Mouse (Mus musculus): ENCODE results near the gene Csrp2. TPM values are rescaled to one million over a fixed set of nuclear protein-coding genes. Genes with fewer than 3 reads are reported as not detected.

The Csrp2 gene
- total RNA-seq, 1 experiment = 252 TPM

DNA sequence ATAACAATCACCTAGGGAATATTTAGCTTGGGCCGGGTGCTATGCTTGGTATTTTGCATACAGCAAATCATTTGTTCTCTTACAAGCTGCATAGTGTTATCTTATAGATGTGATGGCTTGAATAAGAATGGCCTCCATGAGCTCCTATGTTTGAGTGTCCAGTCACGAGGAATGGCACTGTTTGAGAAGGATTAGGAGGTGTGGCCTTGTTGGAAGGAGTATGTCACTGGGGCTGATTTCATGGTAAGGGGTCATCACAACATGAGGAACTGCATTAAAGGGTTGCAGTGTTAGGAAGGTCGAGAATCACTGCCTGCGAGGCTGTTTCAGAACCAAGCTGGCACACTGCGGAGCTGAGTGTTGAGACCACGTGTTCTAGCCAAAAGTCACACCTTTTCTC is 2.1 kb upstream of the Csrp2 start:
- Histone ChIP-seq H3K4me3 (ENCODE audit: insufficient read depth in 1 of 2, low read depth in 1 of 2, low read length in 2 of 2, poor library complexity in 1 of 2, severe bottlenecking in 1 of 2) (no peak overlapping the region), H3K36me3 (ENCODE audit: control insufficient read depth, insufficient read depth, low read length, poor library complexity, severe bottlenecking) (no peaks in the 10 kb centered on the region), H3K9ac (ENCODE audit: insufficient read depth, low read depth, low read length, poor library complexity, severe bottlenecking) (no peak overlapping the region), H3K4me1 (ENCODE audit: control insufficient read depth in 2 of 2, insufficient read depth in 2 of 2, low read length in 2 of 2, poor library complexity in 1 of 2) (peaks cover 3 to 4% of the 10 kb centered on the region in 2 experiments), H3K9me3 (ENCODE audit: control insufficient read depth, insufficient read depth, low read depth, low read length) (peaks cover 6% of the 10 kb centered on the region), H3K27ac (ENCODE audit: insufficient read depth, low read depth, low read length, poor library complexity, severe bottlenecking) (no peak overlapping the region)
- TF ChIP-seq ZNF384 (IDR thresholded peaks at IDR 0.05; ENCODE audit: low read depth, low read length) = no peak
- TF ChIP-seq MAFK (IDR thresholded peaks at IDR 0.05; ENCODE audit: insufficient read depth, low read depth, low read length) = no peak
- TF ChIP-seq ZC3H11A (IDR thresholded peaks at IDR 0.05; ENCODE audit: borderline replicate concordance, low read depth, low read length) = no peak
- no peak for TF ChIP-seq HCFC1 (IDR thresholded peaks at IDR 0.05; ENCODE audit: borderline replicate concordance, insufficient read depth, low read length)
- no peak for TF ChIP-seq CHD2 (IDR thresholded peaks at IDR 0.05; ENCODE audit: low read depth, low read length)
- in situ Hi-C loops (cut with MboI; ENCODE audit: low sequenced_read_pairs in 2 of 2, unreplicated experiment in 2 of 2) = no loop called here
- DNase-seq (ENCODE audit: low read depth, low spot score) = no peak

DNA sequence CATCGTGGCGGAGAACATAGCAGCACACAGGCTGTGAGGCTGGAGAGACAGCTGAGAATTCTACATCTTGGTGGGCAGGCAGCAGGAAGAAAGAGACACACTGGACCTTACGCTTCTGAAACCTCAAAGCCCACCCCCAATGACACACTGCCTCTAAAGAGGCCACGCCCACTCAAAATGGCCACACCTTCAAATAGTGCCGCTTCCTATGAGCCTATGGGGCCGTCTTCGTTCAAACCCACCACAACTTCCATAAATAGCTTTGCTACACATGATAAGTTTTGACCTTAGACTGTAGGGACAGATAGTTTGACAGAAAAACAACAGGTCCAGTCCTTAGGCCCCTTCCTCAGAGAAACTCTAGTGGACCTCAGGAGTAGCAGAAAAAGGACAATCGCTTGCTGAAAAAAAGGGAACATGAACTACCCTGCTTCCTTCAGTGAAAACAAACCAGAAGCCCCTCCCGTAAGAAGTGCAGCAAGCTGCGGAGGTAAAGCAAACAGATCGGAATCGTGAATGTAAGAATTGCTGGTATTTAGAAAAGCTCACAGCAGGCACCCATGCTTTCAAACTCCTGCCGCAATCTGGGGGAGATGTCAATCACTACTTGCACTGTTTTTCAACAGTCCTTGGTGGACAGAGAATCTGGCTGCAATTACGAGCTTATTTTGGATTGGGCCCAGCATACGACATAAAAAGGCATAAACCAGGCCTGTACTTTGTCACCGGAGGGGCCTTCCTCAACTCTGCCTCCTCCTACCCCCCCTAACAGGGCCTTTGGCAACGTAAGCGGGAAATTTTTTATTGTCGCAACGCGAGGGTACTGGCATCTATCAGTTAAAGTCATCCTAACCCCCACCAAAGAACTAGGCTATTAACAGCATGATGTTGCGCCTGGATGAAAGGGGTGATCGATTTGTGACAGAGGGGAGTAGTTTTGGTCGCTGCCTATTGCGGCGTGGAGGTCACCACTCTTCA is 886 bp upstream of the Csrp2 start:
- Histone ChIP-seq H3K9me3 (ENCODE audit: control insufficient read depth, insufficient read depth, low read depth, low read length) (0 out of 2 replicates have a peak, but pooled peaks cover 2% of the 10 kb centered on the region), H3K36me3 (ENCODE audit: control insufficient read depth, insufficient read depth, low read length, poor library complexity, severe bottlenecking) (peaks cover 3% of the 10 kb centered on the region; the same call in 1 of the 2 replicates), H3K9ac (ENCODE audit: insufficient read depth, low read depth, low read length, poor library complexity, severe bottlenecking) (no peak overlapping the region), H3K4me3 (ENCODE audit: insufficient read depth in 1 of 2, low read depth in 1 of 2, low read length in 2 of 2, poor library complexity in 1 of 2, severe bottlenecking in 1 of 2) (0 out of 4 replicates have a peak overlapping the region, but pooled peaks of 1 of the 2 experiments have one; percentile 86), H3K4me1 (ENCODE audit: control insufficient read depth in 2 of 2, insufficient read depth in 2 of 2, low read length in 2 of 2, poor library complexity in 1 of 2) (peaks cover 4 to 5% of the 10 kb centered on the region in 2 experiments), H3K27ac (ENCODE audit: insufficient read depth, low read depth, low read length, poor library complexity, severe bottlenecking) (no peak overlapping the region)
- no peak for TF ChIP-seq MAFK (IDR thresholded peaks at IDR 0.05; ENCODE audit: insufficient read depth, low read depth, low read length)
- TF ChIP-seq ZC3H11A (IDR thresholded peaks at IDR 0.05; ENCODE audit: borderline replicate concordance, low read depth, low read length) = no peak
- no peak for TF ChIP-seq ZNF384 (IDR thresholded peaks at IDR 0.05; ENCODE audit: low read depth, low read length)
- TF ChIP-seq CHD2 (IDR thresholded peaks at IDR 0.05; ENCODE audit: low read depth, low read length) = no peak
- no peak for TF ChIP-seq HCFC1 (IDR thresholded peaks at IDR 0.05; ENCODE audit: borderline replicate concordance, insufficient read depth, low read length)
- DNase-seq (ENCODE audit: low read depth, low spot score) = no peak
- in situ Hi-C loops (cut with MboI; ENCODE audit: low sequenced_read_pairs in 2 of 2, unreplicated experiment in 2 of 2) = no loop called here

DNA sequence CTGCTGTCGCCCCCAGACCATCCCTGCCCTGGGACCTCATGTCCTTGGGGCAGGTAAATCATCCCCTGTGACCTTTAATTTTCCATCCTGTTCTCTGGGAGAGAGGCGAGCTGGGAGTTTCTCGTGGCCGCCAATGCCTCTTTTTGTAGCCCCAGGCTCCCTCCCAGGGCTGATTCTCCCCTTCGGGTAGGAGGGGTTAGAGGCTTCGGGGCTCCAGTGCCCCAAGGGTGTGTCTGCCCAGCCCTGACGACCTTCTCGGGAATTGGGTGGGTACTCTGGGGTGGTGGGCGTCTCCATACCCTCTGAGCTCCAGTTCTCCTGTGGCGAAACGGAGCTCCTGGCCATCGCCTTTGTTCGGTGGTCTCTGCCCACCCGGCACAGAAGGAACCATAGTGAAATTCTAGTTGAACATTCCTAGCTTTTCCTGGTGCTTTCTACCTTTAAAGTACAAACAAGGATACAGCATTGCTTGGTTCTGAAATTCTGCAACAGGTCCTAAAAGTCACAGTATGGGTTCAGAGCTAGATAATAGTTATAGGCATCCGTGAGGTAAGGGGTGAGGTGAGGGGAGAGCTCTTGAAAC is 870 bp downstream of the Csrp2 start:
- H3K4me1 ChIP-seq (ENCODE audit: control insufficient read depth in 2 of 2, insufficient read depth in 2 of 2, low read length in 2 of 2, poor library complexity in 1 of 2) = peaks cover 4 to 6% of the 10 kb centered on the region in 2 experiments
- no peak for TF ChIP-seq MAFK (IDR thresholded peaks at IDR 0.05; ENCODE audit: insufficient read depth, low read depth, low read length)
- no peak for TF ChIP-seq CHD2 (IDR thresholded peaks at IDR 0.05; ENCODE audit: low read depth, low read length)
- no peak for TF ChIP-seq ZNF384 (IDR thresholded peaks at IDR 0.05; ENCODE audit: low read depth, low read length)
- TF ChIP-seq HCFC1 (IDR thresholded peaks at IDR 0.05; ENCODE audit: borderline replicate concordance, insufficient read depth, low read length) = no peak
- no peak for TF ChIP-seq ZC3H11A (IDR thresholded peaks at IDR 0.05; ENCODE audit: borderline replicate concordance, low read depth, low read length)
- peak overlapping the region; percentile 78 for H3K9ac ChIP-seq (ENCODE audit: insufficient read depth, low read depth, low read length, poor library complexity, severe bottlenecking)
- peak overlapping the region; percentile 82 for H3K27ac ChIP-seq (ENCODE audit: insufficient read depth, low read depth, low read length, poor library complexity, severe bottlenecking)
- H3K36me3 ChIP-seq (ENCODE audit: control insufficient read depth, insufficient read depth, low read length, poor library complexity, severe bottlenecking) = peaks cover 3% of the 10 kb centered on the region; the same call in 1 of the 2 replicates
- H3K4me3 ChIP-seq (ENCODE audit: insufficient read depth in 1 of 2, low read depth in 1 of 2, low read length in 2 of 2, poor library complexity in 1 of 2, severe bottlenecking in 1 of 2) = peak overlapping the region; percentile 77 to 86
- peak; percentile 53 for DNase-seq (ENCODE audit: low read depth, low spot score)
- in situ Hi-C loops (cut with MboI; ENCODE audit: low sequenced_read_pairs in 2 of 2, unreplicated experiment in 2 of 2) = no loop called here
- 0 out of 2 replicates have a peak, but pooled peaks cover 2% of the 10 kb centered on the region for H3K9me3 ChIP-seq (ENCODE audit: control insufficient read depth, insufficient read depth, low read depth, low read length)

DNA sequence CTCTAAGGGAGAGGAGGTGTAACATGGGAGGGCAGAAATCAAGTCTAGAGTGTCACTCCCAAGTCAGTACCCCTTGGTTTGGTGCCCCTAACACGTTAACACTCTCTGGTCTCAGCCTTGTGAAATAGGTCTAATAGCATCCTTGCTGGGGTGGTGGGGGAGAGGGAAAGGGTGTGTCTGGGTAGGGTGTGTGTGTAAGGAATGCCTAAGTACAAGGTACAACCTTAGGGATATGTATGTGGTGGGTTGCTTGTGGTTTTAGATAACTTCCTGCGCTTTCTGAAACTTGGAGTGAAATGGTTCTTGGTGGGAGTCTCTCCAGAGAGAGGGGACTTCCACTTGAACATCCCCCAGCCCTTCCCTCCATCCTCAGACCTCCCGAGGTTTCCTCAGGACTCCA is 2.3 kb downstream of the Csrp2 start:
- in situ Hi-C loops (cut with MboI; ENCODE audit: low sequenced_read_pairs in 2 of 2, unreplicated experiment in 2 of 2) = no loop called here
- no peak for DNase-seq (ENCODE audit: low read depth, low spot score)
- TF ChIP-seq ZC3H11A (IDR thresholded peaks at IDR 0.05; ENCODE audit: borderline replicate concordance, low read depth, low read length) (no peak), ZNF384 (IDR thresholded peaks at IDR 0.05; ENCODE audit: low read depth, low read length) (no peak), CHD2 (IDR thresholded peaks at IDR 0.05; ENCODE audit: low read depth, low read length) (no peak), HCFC1 (IDR thresholded peaks at IDR 0.05; ENCODE audit: borderline replicate concordance, insufficient read depth, low read length) (no peak), MAFK (IDR thresholded peaks at IDR 0.05; ENCODE audit: insufficient read depth, low read depth, low read length) (no peak)
- Histone ChIP-seq H3K27ac (ENCODE audit: insufficient read depth, low read depth, low read length, poor library complexity, severe bottlenecking) (no peak overlapping the region), H3K4me3 (ENCODE audit: insufficient read depth in 1 of 2, low read depth in 1 of 2, low read length in 2 of 2, poor library complexity in 1 of 2, severe bottlenecking in 1 of 2) (peak overlapping the region; percentile 7 to 11; a peak in 1 of 4 replicates), H3K9me3 (ENCODE audit: control insufficient read depth, insufficient read depth, low read depth, low read length) (0 out of 2 replicates have a peak, but pooled peaks cover 2% of the 10 kb centered on the region), H3K36me3 (ENCODE audit: control insufficient read depth, insufficient read depth, low read length, poor library complexity, severe bottlenecking) (peaks cover 3% of the 10 kb centered on the region; the same call in 1 of the 2 replicates), H3K9ac (ENCODE audit: insufficient read depth, low read depth, low read length, poor library complexity, severe bottlenecking) (0 out of 2 replicates have a peak overlapping the region, but pooled peaks have one; percentile 11), H3K4me1 (ENCODE audit: control insufficient read depth in 2 of 2, insufficient read depth in 2 of 2, low read length in 2 of 2, poor library complexity in 1 of 2) (peaks cover 8 to 10% of the 10 kb centered on the region in 2 experiments)
